9 mouse cellular contexts compared by ENCODE assay signal in genomic region chr8:106022483-106022882, GRCm38 (mm10). TPM values are rescaled to one million over a fixed set of nuclear protein-coding genes. Genes with fewer than 3 reads are reported as not detected.
DNase-seq lines count a peak whose midpoint lies in the region; ATAC-seq and TF ChIP-seq lines count a peak whose summit lies in the region.
"Had no signal": no experiment of that assay in that cellular context is flagged by ENCODE, and none has a peak within 500 bp of the region (broad histone marks: within the 10 kb centered on the region; RNA-seq: fewer than 3 reads in every experiment).

No protein-coding gene starts in this region.

- peak; percentile 54 for ATAC-seq in G1E (ENCODE audit: extremely low read depth, insufficient number of reproducible peaks, low FRiP score, poor library complexity, severe bottlenecking)
- ATAC-seq in erythroid progenitor cell, adult 5-6 weeks (replicated peaks; ENCODE audit: low FRiP score, poor library complexity, severe bottlenecking): peak; percentile 86

- no peaks in the 10 kb centered on the region for H3K9me3 ChIP-seq in G1E (replicated peaks)
- H3K9me3 ChIP-seq: lung, embryonic 15.5 days had no signal

- H3K36me3 ChIP-seq in G1E (replicated peaks): peaks cover 86% of the 10 kb centered on the region
- H3K36me3 ChIP-seq: lung, embryonic 15.5 days had no signal

- TF ChIP-seq POLR2A in brain, embryonic 14.5 days (IDR thresholded peaks at IDR 0.05; ENCODE audit: borderline replicate concordance, extremely low read depth, insufficient read depth, insufficient read length, poor library complexity, severe bottlenecking): no peak

- DNase-seq in G1E (ENCODE audit: low spot score): peak; percentile 51
- DNase-seq in brain, embryonic 14.5 days (ENCODE audit: low read depth): peak; percentile 84
- peak; percentile 77 to 85 for DNase-seq in heart, postnatal 14 days
- peak; percentile 40 for DNase-seq in layer of hippocampus, adult 9-11 months
- peak; percentile 84 for DNase-seq in lung, postnatal 14 days
- peak; percentile 82 to 84 for DNase-seq in right cerebral cortex, adult 2 months (ENCODE audit: low spot score in 2 of 2)
- peak; percentile 76 for DNase-seq in urinary bladder, postnatal 25 days (ENCODE audit: low spot score)

- peaks cover 11% of the 10 kb centered on the region for H3K4me1 ChIP-seq in G1E (ENCODE audit: insufficient read depth, low read depth, low read length)
- H3K4me1 ChIP-seq: lung, embryonic 15.5 days had no signal

- no peaks in the 10 kb centered on the region for H3K27me3 ChIP-seq in G1E (ENCODE audit: insufficient read depth, low read length)
- H3K27me3 ChIP-seq: lung, embryonic 15.5 days had no signal

- peak; percentile 92 for TF ChIP-seq CTCF in G1E (IDR thresholded peaks at IDR 0.05; ENCODE audit: low read depth, low read length)
- TF ChIP-seq CTCF in brain, embryonic 14.5 days (IDR thresholded peaks at IDR 0.05; ENCODE audit: borderline replicate concordance, extremely low read depth, insufficient read depth, insufficient read length): peak; percentile 91

- intact Hi-C loops in heart, postnatal 14 days (cut with DNase I): loop anchor here (1.0 to 5.0 kb wide), 3 partner anchors 31 to 310 kb away; partner anchors contain the start of gene Dus2

- H3K4me3 ChIP-seq in G1E (ENCODE audit: low read depth, low read length): no peak overlapping the region
- H3K4me3 ChIP-seq: lung, embryonic 15.5 days had no signal

RNA-seq across cellular contexts. Expression of gene Ddx28, which starts 10.8 kb away (rescaled TPM):
- 9.9 TPM in 2 replicates for total RNA-seq in G1E (2014; fragmentation: Nextera tagmentation)
- 18.6 and 19.4 TPM in 2 replicates for total RNA-seq in G1E (2017)
- 22.6 and 26.0 TPM in 2 replicates for polyA plus RNA-seq in G1E (2012)
- 16.5 and 17.8 TPM in 2 replicates for polyA plus RNA-seq in brain, embryonic 14.5 days (2012; rRNA removed)
- total RNA-seq in erythroid progenitor cell, adult 5-6 weeks (2015; ENCODE audit: low replicate concordance): 1.8 and 4.6 TPM in 2 replicates
- 3.2 and 5.0 TPM in 2 replicates for total RNA-seq in erythroid progenitor cell, adult 5-6 weeks (2017; ENCODE audit: low replicate concordance)
- 1 to 10 TPM; 9.5 to 9.9 TPM for total RNA-seq in heart, postnatal 14 days (2021)

RNA-seq across cellular contexts. Expression of gene Dpep2nb, which starts 16.7 kb away (rescaled TPM):
- total RNA-seq in G1E (2014; fragmentation: Nextera tagmentation) (not detected in 2 replicates), G1E (2017) (0.16 TPM in 1 of 2 replicates, not detected in the other)
- not detected in 2 replicates for polyA plus RNA-seq in G1E (2012)
- not detected in 2 replicates for polyA plus RNA-seq in brain, embryonic 14.5 days (2012; rRNA removed)
- total RNA-seq in erythroid progenitor cell, adult 5-6 weeks (2015; ENCODE audit: low replicate concordance): not detected in 2 replicates
- total RNA-seq in erythroid progenitor cell, adult 5-6 weeks (2017; ENCODE audit: low replicate concordance): not detected in 2 replicates
- total RNA-seq in heart, postnatal 14 days (2021): not detected
- polyA plus RNA-seq: lung, embryonic 15.5 days had no signal

RNA-seq across cellular contexts. Expression of gene Dus2, which starts 31.3 kb away (rescaled TPM):
- total RNA-seq in G1E (2014; fragmentation: Nextera tagmentation) (20.9 and 21.7 TPM in 2 replicates), G1E (2017) (14.2 and 18.3 TPM in 2 replicates)
- 3.6 and 3.9 TPM in 2 replicates for polyA plus RNA-seq in G1E (2012)
- 22.9 and 24.4 TPM in 2 replicates for polyA plus RNA-seq in brain, embryonic 14.5 days (2012; rRNA removed)
- total RNA-seq in erythroid progenitor cell, adult 5-6 weeks (2015; ENCODE audit: low replicate concordance): 0.72 and 6.7 TPM in 2 replicates
- total RNA-seq in erythroid progenitor cell, adult 5-6 weeks (2017; ENCODE audit: low replicate concordance): 6.3 and 14.4 TPM in 2 replicates
- 1 to 10 TPM; 7.4 to 7.8 TPM for total RNA-seq in heart, postnatal 14 days (2021)

RNA-seq across cellular contexts. Expression of gene Nfatc3, which starts 36.2 kb away (rescaled TPM):
- total RNA-seq in G1E (2014; fragmentation: Nextera tagmentation): 189 and 192 TPM in 2 replicates
- total RNA-seq in G1E (2017): 29.6 and 31.0 TPM in 2 replicates
- polyA plus RNA-seq in G1E (2012): 13.0 and 15.0 TPM in 2 replicates
- polyA plus RNA-seq in brain, embryonic 14.5 days (2012; rRNA removed): 11.1 and 13.1 TPM in 2 replicates
- 71.3 and 80.4 TPM in 2 replicates for total RNA-seq in erythroid progenitor cell, adult 5-6 weeks (2015; ENCODE audit: low replicate concordance)
- 32.7 and 37.5 TPM in 2 replicates for total RNA-seq in erythroid progenitor cell, adult 5-6 weeks (2017; ENCODE audit: low replicate concordance)
- 10 to 100 TPM; 22.0 to 29.4 TPM for total RNA-seq in heart, postnatal 14 days (2021)

RNA-seq across cellular contexts. Expression of gene Dpep3, which starts 43.3 kb away (rescaled TPM):
- total RNA-seq in G1E (2014; fragmentation: Nextera tagmentation) (not detected in 2 replicates), G1E (2017) (0.05 TPM in 1 of 2 replicates, not detected in the other)
- polyA plus RNA-seq in G1E (2012): not detected in 2 replicates
- not detected in 2 replicates for polyA plus RNA-seq in brain, embryonic 14.5 days (2012; rRNA removed)
- total RNA-seq in erythroid progenitor cell, adult 5-6 weeks (2015; ENCODE audit: low replicate concordance): not detected in 2 replicates
- not detected in 2 replicates for total RNA-seq in erythroid progenitor cell, adult 5-6 weeks (2017; ENCODE audit: low replicate concordance)
- total RNA-seq in heart, postnatal 14 days (2021): not detected
- polyA plus RNA-seq: lung, embryonic 15.5 days had no signal
